Mouse (Mus musculus) kidney, embryonic 14.5 days (tissue): ENCODE results near the gene Mnat1. TPM values are rescaled to one million over a fixed set of nuclear protein-coding genes. Genes with fewer than 3 reads are reported as not detected.
A peak's percentile ranks its signal among the peaks of the same experiment; 100 is the strongest.

Experiments used
- ATAC-seq: fragments of 200-750 bp; cut with Nextera tagmentation; 2 replicates; pipeline ENCODE4 v1.8.0; 2017; ENCODE audit warnings: moderate number of reproducible peaks, mild to moderate bottlenecking, moderate TSS enrichment, moderate library complexity; ENCODE audit not compliant: low FRiP score, low TSS enrichment
- H3K27ac ChIP-seq: fragments of 300-500 bp; sonication (generic); 2 replicates; pipeline ENCODE4 v1.5.1; 2014; ENCODE audit warnings: low read depth, mild to moderate bottlenecking, low read length, moderate library complexity, mixed read lengths
- H3K27me3 ChIP-seq: fragments of 300-500 bp; sonication (generic); 2 replicates; pipeline ENCODE4 v1.6.1; 2014; ENCODE audit warnings: mild to moderate bottlenecking, low read length; ENCODE audit not compliant: control insufficient read depth, insufficient read depth
- H3K36me3 ChIP-seq: fragments of 300-500 bp; sonication (generic); 2 replicates; pipeline ENCODE4 v1.6.1; 2014; ENCODE audit warnings: low read length, mixed read lengths; ENCODE audit not compliant: control insufficient read depth, insufficient read depth
- H3K4me1 ChIP-seq: fragments of 300-500 bp; sonication (generic); 2 replicates; pipeline ENCODE4 v1.6.1; 2014; ENCODE audit warnings: low read length, mixed read lengths; ENCODE audit not compliant: control insufficient read depth, insufficient read depth
- H3K4me2 ChIP-seq: fragments of 300-500 bp; sonication (generic); replicated peaks from 2 replicates; pipeline ENCODE4 v1.6.1; 2014; ENCODE audit warnings: low read depth, mild to moderate bottlenecking, low read length
- H3K4me3 ChIP-seq: fragments of 300-500 bp; sonication (generic); 2 replicates; pipeline ENCODE4 v1.5.1; 2014; ENCODE audit warnings: mild to moderate bottlenecking, low read length
- H3K9ac ChIP-seq: fragments of 300-500 bp; sonication (generic); 2 replicates; pipeline ENCODE4 v1.6.1; 2014; ENCODE audit warnings: low read depth, mild to moderate bottlenecking, low read length, moderate library complexity
- H3K9me3 ChIP-seq: fragments of 300-500 bp; sonication (generic); 2 replicates; pipeline ENCODE4 v1.6.1; 2016; ENCODE audit warnings: low read length; ENCODE audit not compliant: control insufficient read depth
- WGBS: fragments of 180-500 bp; shearing (Covaris S2); extraction: QIAGEN DNeasy Blood & Tissue Kit; methylation state at CpG from one replicate; pipeline ENCODE4 v1.1.7; 2014; 5-methylcytosine and 5-hydroxymethylcytosine counted together
- polyA plus RNA-seq: library from polyadenylated mRNA; unstranded; fragments of >200 nt; fragmentation: Nextera tagmentation; extraction: Ambion mirVana; gene quantifications from 2 replicates; pipeline ENCODE4 v1.2.1, GENCODE M21; 2014

Mnat1 gene
- polyA plus RNA-seq, 1 experiment from 2014 or later = 43.4 TPM

DNA sequence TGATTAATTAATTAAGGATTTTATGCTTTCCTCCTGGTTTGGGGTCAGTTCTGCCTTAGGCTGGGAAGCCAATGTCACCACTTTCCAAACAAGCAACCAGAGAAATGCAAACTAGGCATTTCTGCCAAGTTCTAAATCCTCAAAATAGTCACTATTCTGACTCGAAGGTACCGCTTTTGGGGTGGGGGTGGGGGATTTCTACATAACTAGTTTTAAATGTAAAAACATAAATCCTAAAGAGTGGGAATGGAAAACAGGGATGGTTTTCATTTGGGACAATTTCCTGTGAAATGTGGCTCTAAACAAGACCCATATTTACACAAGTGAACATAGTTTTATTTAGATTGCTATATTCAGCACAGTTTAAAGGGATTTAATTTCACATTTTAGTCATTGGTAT is 109.1 kb downstream of the Mnat1 start:
- no peak for ATAC-seq
- no peak overlapping the region for H3K4me3 ChIP-seq
- H3K27ac ChIP-seq = no peak overlapping the region
- H3K9me3 ChIP-seq = no peaks in the 10 kb centered on the region
- 64% methylated on average over 2 of the region's 2 CpGs for WGBS
- no peaks in the 10 kb centered on the region for H3K36me3 ChIP-seq
- no peak overlapping the region for H3K4me2 ChIP-seq
- no peaks in the 10 kb centered on the region for H3K4me1 ChIP-seq
- H3K27me3 ChIP-seq = no peaks in the 10 kb centered on the region
- no peak overlapping the region for H3K9ac ChIP-seq

- H3K4me1 ChIP-seq = no peaks in the 10 kb centered on the region
- H3K27ac ChIP-seq = no peak overlapping the region
- H3K4me2 ChIP-seq = no peak overlapping the region
- no peaks in the 10 kb centered on the region for H3K27me3 ChIP-seq
- H3K4me3 ChIP-seq = no peak overlapping the region
- no peak overlapping the region for H3K9ac ChIP-seq
- 0 out of 2 replicates have a peak, but pooled peaks have one; percentile 12 for ATAC-seq
- H3K36me3 ChIP-seq = no peaks in the 10 kb centered on the region
- H3K9me3 ChIP-seq = no peaks in the 10 kb centered on the region
- WGBS = 73% methylated on average over 10 of the region's 10 CpGs
Measured at GRCm38 (mm10) chr12:73241960-73242359, 118.4 kb downstream of the Mnat1 start.

- WGBS = 78% methylated on average over 5 of the region's 5 CpGs
- ATAC-seq = no peak
Measured at GRCm38 (mm10) chr12:73245687-73246086, 122.2 kb downstream of the Mnat1 start.

GRCm38 (mm10) chr12:73255006-73255405 is 131.5 kb downstream of the Mnat1 start:
- Histone ChIP-seq H3K36me3 (no peaks in the 10 kb centered on the region), H3K4me3 (no peak overlapping the region), H3K4me2 (no peak overlapping the region), H3K27me3 (no peaks in the 10 kb centered on the region), H3K27ac (no peak overlapping the region), H3K9me3 (no peaks in the 10 kb centered on the region), H3K9ac (no peak overlapping the region), H3K4me1 (no peaks in the 10 kb centered on the region)
- WGBS = 73% methylated on average over 2 of the region's 2 CpGs
- ATAC-seq = no peak

More at GRCm38 (mm10) chr12:73245687-73246086, 122.2 kb downstream of the Mnat1 start:
- no peak overlapping the region for H3K9ac ChIP-seq
- H3K36me3 ChIP-seq = no peaks in the 10 kb centered on the region
- no peak overlapping the region for H3K4me3 ChIP-seq
- H3K4me2 ChIP-seq = no peak overlapping the region
- no peaks in the 10 kb centered on the region for H3K4me1 ChIP-seq
- H3K9me3 ChIP-seq = no peaks in the 10 kb centered on the region
- H3K27ac ChIP-seq = no peak overlapping the region
- no peaks in the 10 kb centered on the region for H3K27me3 ChIP-seq

DNA sequence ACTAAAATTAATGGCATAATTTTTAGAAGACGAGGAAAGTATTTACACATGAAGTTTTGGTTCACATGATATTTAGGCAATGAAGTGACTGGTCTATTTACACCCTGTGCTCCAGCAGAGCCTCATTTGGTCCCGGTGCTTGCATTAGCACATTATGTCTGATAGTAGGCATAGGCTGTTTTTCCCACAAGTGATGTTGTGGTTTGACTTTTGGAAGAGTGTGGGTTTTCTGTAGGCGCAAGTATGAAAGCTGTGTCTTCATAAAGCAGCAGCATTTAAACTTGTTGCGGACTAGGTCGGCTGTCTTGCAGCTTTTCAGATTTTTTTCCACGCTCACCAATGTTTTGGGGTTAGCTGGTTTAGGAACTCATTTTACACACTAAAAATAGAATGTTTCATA is 135.8 kb downstream of the Mnat1 start:
- Histone ChIP-seq H3K36me3 (no peaks in the 10 kb centered on the region), H3K4me2 (no peak overlapping the region), H3K4me3 (no peak overlapping the region), H3K9me3 (no peaks in the 10 kb centered on the region), H3K4me1 (no peaks in the 10 kb centered on the region), H3K27ac (no peak overlapping the region), H3K27me3 (no peaks in the 10 kb centered on the region), H3K9ac (no peak overlapping the region)
- no peak for ATAC-seq
- WGBS = 97% methylated on average over 6 of the region's 6 CpGs

DNA sequence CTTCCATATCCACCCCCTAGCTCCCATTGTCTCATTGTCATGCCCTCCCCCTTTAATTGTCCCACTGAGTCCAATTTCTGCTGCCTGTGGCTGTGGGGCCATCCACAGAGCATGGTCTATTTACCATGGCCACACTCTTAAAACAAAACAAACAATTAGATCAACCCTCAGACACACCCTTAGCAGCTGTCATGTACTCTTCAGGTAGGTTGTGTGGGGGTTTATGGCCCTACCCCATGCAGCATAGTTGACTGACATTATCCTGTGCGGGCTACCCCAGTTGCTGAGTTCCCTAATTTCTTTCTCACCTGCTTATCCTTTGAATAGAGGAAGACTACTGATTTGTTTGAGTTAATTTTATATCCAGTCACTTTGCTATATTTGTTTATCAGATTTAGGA is 136.8 kb downstream of the Mnat1 start:
- no peaks in the 10 kb centered on the region for H3K9me3 ChIP-seq
- no peak overlapping the region for H3K4me3 ChIP-seq
- no peaks in the 10 kb centered on the region for H3K4me1 ChIP-seq
- H3K27me3 ChIP-seq = no peaks in the 10 kb centered on the region
- 92% methylated on average over 1 of the region's 1 CpGs for WGBS
- H3K9ac ChIP-seq = no peak overlapping the region
- H3K36me3 ChIP-seq = no peaks in the 10 kb centered on the region
- H3K27ac ChIP-seq = no peak overlapping the region
- no peak for ATAC-seq
- H3K4me2 ChIP-seq = no peak overlapping the region

DNA sequence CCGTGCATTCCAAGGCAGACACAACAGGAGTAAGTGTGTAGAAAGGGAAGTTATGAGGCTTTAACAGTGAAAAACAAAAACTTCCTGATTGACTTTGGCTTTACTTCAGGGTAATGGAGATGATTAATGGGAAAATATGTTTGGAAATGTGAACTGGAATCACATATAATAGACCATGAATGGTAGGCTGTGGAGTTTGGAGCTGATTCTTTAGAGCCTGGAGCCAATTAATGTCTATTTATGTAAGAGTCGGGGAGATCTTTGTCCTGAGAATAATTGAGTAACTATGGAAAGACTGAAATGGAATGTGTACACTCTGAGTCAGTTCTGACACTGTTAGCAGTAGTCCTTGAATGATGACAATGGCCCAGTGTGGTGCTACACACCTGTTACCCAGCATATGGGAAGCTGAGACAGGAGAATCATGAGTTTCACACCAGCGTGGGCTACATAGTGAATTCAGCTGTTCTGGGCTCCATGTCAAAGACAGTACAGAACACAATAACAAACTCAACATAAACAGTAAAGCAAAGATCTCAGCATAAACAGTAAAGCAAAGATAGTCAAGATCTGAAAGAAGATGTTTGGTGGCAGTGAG is 142.0 kb downstream of the Mnat1 start:
- H3K9ac ChIP-seq = no peak overlapping the region
- H3K4me2 ChIP-seq = no peak overlapping the region
- WGBS = 87% methylated on average over 3 of the region's 3 CpGs
- no peaks in the 10 kb centered on the region for H3K9me3 ChIP-seq
- no peak overlapping the region for H3K4me3 ChIP-seq
- no peak overlapping the region for H3K27ac ChIP-seq
- H3K4me1 ChIP-seq = 0 out of 2 replicates have a peak, but pooled peaks cover 1% of the 10 kb centered on the region
- H3K27me3 ChIP-seq = no peaks in the 10 kb centered on the region
- H3K36me3 ChIP-seq = no peaks in the 10 kb centered on the region
- ATAC-seq = no peak

GRCm38 (mm10) chr12:73266597-73266996 is 143.1 kb downstream of the Mnat1 start:
- ATAC-seq = no peak
- no peaks in the 10 kb centered on the region for H3K36me3 ChIP-seq
- H3K27me3 ChIP-seq = no peaks in the 10 kb centered on the region
- 48% methylated on average over 1 of the region's 1 CpGs for WGBS
- no peak overlapping the region for H3K27ac ChIP-seq
- H3K9me3 ChIP-seq = no peaks in the 10 kb centered on the region
- no peak overlapping the region for H3K9ac ChIP-seq
- H3K4me3 ChIP-seq = no peak overlapping the region
- H3K4me2 ChIP-seq = no peak overlapping the region
- H3K4me1 ChIP-seq = 0 out of 2 replicates have a peak, but pooled peaks cover 3% of the 10 kb centered on the region

DNA sequence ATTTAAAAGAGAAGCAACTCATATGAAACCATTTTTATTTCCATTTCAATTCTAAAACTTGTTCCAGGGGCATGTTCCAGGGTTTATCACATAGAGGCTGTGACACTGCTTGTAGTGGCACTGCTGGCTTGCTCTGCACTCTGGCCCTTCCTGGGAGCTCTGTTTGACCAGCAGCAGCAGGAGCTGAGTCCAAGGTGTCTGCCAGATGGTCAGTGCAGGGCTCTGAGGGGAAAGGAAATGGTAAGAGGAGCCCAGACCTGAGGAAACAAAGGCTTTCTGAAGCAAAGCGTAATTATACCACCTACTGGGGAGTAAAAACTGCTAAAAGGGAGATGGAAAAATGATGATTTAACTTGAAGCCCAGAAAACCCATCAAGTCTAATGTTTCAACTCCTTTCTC is 145.0 kb downstream of the Mnat1 start:
- Histone ChIP-seq H3K36me3 (no peaks in the 10 kb centered on the region; the same call in 1 of the 2 replicates), H3K9me3 (no peaks in the 10 kb centered on the region), H3K27me3 (no peaks in the 10 kb centered on the region), H3K4me1 (0 out of 2 replicates have a peak, but pooled peaks cover 3% of the 10 kb centered on the region), H3K4me3 (no peak overlapping the region), H3K4me2 (no peak overlapping the region), H3K27ac (no peak overlapping the region), H3K9ac (no peak overlapping the region)
- WGBS = 67% methylated on average over 1 of the region's 1 CpGs
- ATAC-seq = no peak
